Mouse (Mus musculus): ENCODE measurements around the gene Prss35. TPM values are rescaled to one million over a fixed set of nuclear protein-coding genes. Genes with fewer than 3 reads are reported as not detected.

Prss35 gene
- polyA plus RNA-seq, 1 experiment from 2014 or later = 1.1 TPM

Other genes with a start within 250 kb of the Prss35 start
- gene Pgm3, start 171.8 kb upstream of the Prss35 start, polyA plus RNA-seq (2015; fragmentation: Nextera tagmentation; extraction: Ambion mirVana) = 41.5 and 42.1 TPM in 2 replicates
- gene Rwdd2a, start 171.7 kb upstream of the Prss35 start, polyA plus RNA-seq (2015; fragmentation: Nextera tagmentation; extraction: Ambion mirVana) = 8.6 and 10.2 TPM in 2 replicates
- 16.3 and 20.2 TPM in 2 replicates for gene Me1, start 47.7 kb upstream of the Prss35 start, polyA plus RNA-seq (2015; fragmentation: Nextera tagmentation; extraction: Ambion mirVana)
- 98.4 and 101 TPM in 2 replicates for gene Snap91, start 137.0 kb downstream of the Prss35 start, polyA plus RNA-seq (2015; fragmentation: Nextera tagmentation; extraction: Ambion mirVana)

All from forebrain, embryonic 15.5 days (tissue).